Mouse (Mus musculus) cerebellum, adult 2 months (tissue): ENCODE results near the gene Chd6. TPM values are rescaled to one million over a fixed set of nuclear protein-coding genes. Genes with fewer than 3 reads are reported as not detected.
A peak's percentile ranks its signal among the peaks of the same experiment; 100 is the strongest.

ENCODE experiments used
- DNase-seq, 2 experiments: peaks; one replicate each; pipeline ENCODE4 v3.0.0; 2021
- H3K27ac ChIP-seq: fragments of 200-500 bp; 2 replicates; pipeline ENCODE4 v1.5.1; 2012; ENCODE audit warnings: low read length, control low read depth, inconsistent platforms; ENCODE audit not compliant: insufficient read depth
- H3K27me3 ChIP-seq: fragments of 200-500 bp; 2 replicates; pipeline ENCODE4 v1.6.1; 2012; ENCODE audit warnings: inconsistent platforms, mild to moderate bottlenecking, low read length, moderate library complexity; ENCODE audit not compliant: control insufficient read depth, insufficient read depth
- H3K4me1 ChIP-seq: fragments of 200-500 bp; 2 replicates; pipeline ENCODE4 v1.6.1; 2011; ENCODE audit warnings: low read length; ENCODE audit not compliant: control insufficient read depth, insufficient read depth
- H3K4me3 ChIP-seq: fragments of 200-500 bp; replicated peaks from 2 replicates; pipeline ENCODE3; 2011; ENCODE audit warnings: mild to moderate bottlenecking, low read depth, low read length, control low read depth; ENCODE audit not compliant: insufficient read depth
- CTCF ChIP-seq: fragments of 200-500 bp; IDR thresholded peaks from 2 replicates; pipeline ENCODE4 v1.5.1; 2011; ENCODE audit warnings: low read depth, mild to moderate bottlenecking, control low read depth, low read length, moderate library complexity, borderline replicate concordance; ENCODE audit not compliant: insufficient read depth
- POLR2A ChIP-seq: fragments of 200-500 bp; IDR thresholded peaks from 2 replicates; pipeline ENCODE4 v1.6.1; 2011; ENCODE audit warnings: low read length, control low read depth, borderline replicate concordance; ENCODE audit not compliant: insufficient read depth
- WGBS: fragments of 180-500 bp; shearing (Covaris S2); methylation state at CpG from one replicate; pipeline ENCODE4 v1.1.7; 2018; 5-methylcytosine and 5-hydroxymethylcytosine counted together
- polyA plus RNA-seq: library from polyadenylated mRNA; depleted of rRNA; stranded (reverse); fragments of >200 nt; gene quantifications from 2 replicates; pipeline ENCODE4 v1.2.3, GENCODE M21; 2012

The Chd6 gene
- polyA plus RNA-seq, 1 experiment: 33.7 TPM

DNA sequence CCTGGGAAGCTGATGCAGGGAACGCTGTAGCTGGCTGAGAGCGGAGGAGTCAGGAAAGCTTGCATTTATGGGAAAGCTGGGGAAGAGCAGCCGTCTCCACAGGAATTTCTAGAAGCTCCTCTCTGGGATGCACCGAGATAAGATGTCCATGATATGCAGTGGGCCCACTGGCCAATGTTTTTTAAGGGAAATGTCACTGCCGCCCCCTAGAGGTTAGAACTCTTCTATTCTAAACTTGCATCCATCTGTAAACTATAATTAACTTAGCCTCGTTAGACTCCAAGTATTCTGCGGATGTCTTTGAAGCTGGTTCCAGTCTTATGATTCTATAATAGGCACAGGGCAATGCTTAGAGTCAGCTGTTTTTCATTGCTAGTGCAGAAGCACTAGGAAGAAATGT lies 153.5 kb downstream of the Chd6 start:
- Histone ChIP-seq H3K4me1 (peaks cover 8% of the 10 kb centered on the region; the same call in 1 of the 2 replicates), H3K27me3 (no peaks in the 10 kb centered on the region), H3K27ac (no peak overlapping the region), H3K4me3 (no peak overlapping the region)
- 37% methylated on average over 7 of the region's 7 CpGs for WGBS
- TF ChIP-seq POLR2A (no peak), CTCF (peak; percentile 18; the same call in 1 of the 2 replicates)
- peak in 1 of 2 experiments; percentile 41 for DNase-seq

- Histone ChIP-seq H3K4me3 (no peak overlapping the region), H3K27ac (no peak overlapping the region), H3K27me3 (no peaks in the 10 kb centered on the region), H3K4me1 (peaks cover 2% of the 10 kb centered on the region; the same call in 1 of the 2 replicates)
- 80% methylated on average over 3 of the region's 3 CpGs for WGBS
- no peak for DNase-seq
- TF ChIP-seq POLR2A: no peak
- no peak for TF ChIP-seq CTCF
These were observed 154.3 kb downstream of the Chd6 start for GRCm38 (mm10) chr2:160954541-160954940.

DNA sequence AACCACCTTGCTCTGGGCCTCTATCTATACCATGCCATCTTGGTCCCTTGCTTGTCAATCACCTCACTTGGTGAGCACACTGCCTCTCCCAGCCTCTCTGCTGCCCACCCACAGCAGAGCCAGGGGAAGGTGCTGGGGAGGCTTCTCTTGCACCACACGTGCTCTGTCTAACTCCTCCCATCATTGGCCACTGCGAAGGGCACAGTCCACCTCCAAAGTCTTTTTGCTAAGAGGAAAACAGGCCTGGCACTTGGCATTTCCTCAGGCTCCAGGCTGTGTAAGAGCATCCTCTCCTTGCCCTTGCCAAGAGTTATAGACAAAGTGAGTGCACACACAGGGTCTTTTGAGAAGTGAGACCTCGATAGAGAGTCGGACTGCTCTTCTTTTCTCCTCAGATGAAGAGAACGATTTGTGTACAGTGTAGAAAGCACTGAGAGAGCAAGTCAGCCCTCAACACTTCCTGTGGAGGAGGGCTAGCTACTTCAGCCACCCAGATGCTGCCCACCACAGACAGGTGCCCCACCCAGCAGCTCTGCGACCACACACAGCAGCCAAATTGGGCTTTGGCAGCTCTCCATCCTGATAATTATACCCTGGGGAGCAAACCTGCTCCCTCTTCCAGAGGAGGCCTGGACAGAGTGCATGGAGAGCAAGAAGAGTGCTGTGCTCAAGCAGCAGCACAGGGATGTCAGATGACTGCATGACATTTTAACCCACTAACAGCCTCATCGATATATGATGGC lies 155.6 kb downstream of the Chd6 start:
- no peak overlapping the region for H3K27ac ChIP-seq

GRCm38 (mm10) chr2:160951595-160951994 lies 157.3 kb downstream of the Chd6 start:
- TF ChIP-seq CTCF: no peak
- TF ChIP-seq POLR2A: no peak
- peaks cover 2% of the 10 kb centered on the region; the same call in 1 of the 2 replicates for H3K4me1 ChIP-seq
- WGBS: 73% methylated on average over 4 of the region's 4 CpGs
- no peaks in the 10 kb centered on the region for H3K27me3 ChIP-seq
- no peak for DNase-seq
- H3K27ac ChIP-seq: no peak overlapping the region
- H3K4me3 ChIP-seq: no peak overlapping the region

More for the DNA sequence above, 155.6 kb downstream of the Chd6 start:
- Histone ChIP-seq H3K4me3 (no peak overlapping the region), H3K27me3 (no peaks in the 10 kb centered on the region), H3K4me1 (peaks cover 2% of the 10 kb centered on the region; the same call in 1 of the 2 replicates)
- no peak for DNase-seq
- no peak for TF ChIP-seq CTCF
- no peak for TF ChIP-seq POLR2A
- 25% methylated on average over 7 of the region's 7 CpGs for WGBS

- DNase-seq: no peak
- peaks cover 17% of the 10 kb centered on the region for H3K4me1 ChIP-seq
- no peak overlapping the region for H3K27ac ChIP-seq
- WGBS: 71% methylated on average over 3 of the region's 3 CpGs
- peak; percentile 43; the same call in 1 of the 2 replicates for TF ChIP-seq CTCF
- TF ChIP-seq POLR2A: no peak
- H3K4me3 ChIP-seq: no peak overlapping the region
- no peaks in the 10 kb centered on the region for H3K27me3 ChIP-seq
These were observed 166.4 kb downstream of the Chd6 start for GRCm38 (mm10) chr2:160942443-160942842.

- TF ChIP-seq POLR2A (no peak), CTCF (no peak)
- WGBS: 47% methylated on average over 17 of the region's 17 CpGs
- no peak overlapping the region; the same call in 1 of the 2 replicates for H3K27ac ChIP-seq
These were observed 167.8 kb downstream of the Chd6 start for GRCm38 (mm10) chr2:160940930-160941709.

GRCm38 (mm10) chr2:160934451-160934850 lies 174.4 kb downstream of the Chd6 start:
- H3K27ac ChIP-seq: no peak overlapping the region
- TF ChIP-seq CTCF (no peak), POLR2A (no peak)
- WGBS: 63% methylated on average over 4 of the region's 4 CpGs
- no peak for DNase-seq
- no peaks in the 10 kb centered on the region for H3K27me3 ChIP-seq
- H3K4me3 ChIP-seq: no peak overlapping the region
- H3K4me1 ChIP-seq: no peaks in the 10 kb centered on the region

More at GRCm38 (mm10) chr2:160940930-160941709, 167.8 kb downstream of the Chd6 start:
- DNase-seq: peak in 1 of 2 experiments; percentile 40
- Histone ChIP-seq H3K4me1 (peaks cover 17% of the 10 kb centered on the region), H3K4me3 (no peak overlapping the region), H3K27me3 (no peaks in the 10 kb centered on the region)
